Mouse (Mus musculus): ENCODE results near the gene Med10. TPM values are rescaled to one million over a fixed set of nuclear protein-coding genes. Genes with fewer than 3 reads are reported as not detected.

Med10 gene
- polyA plus RNA-seq (2015; fragmentation: Nextera tagmentation; extraction: Ambion mirVana) = 92.2 and 94.9 TPM in 2 replicates

- Histone ChIP-seq H3K4me1 (replicated peaks) (no peaks in the 10 kb centered on the region), H3K27me3 (no peaks in the 10 kb centered on the region), H3K4me2 (no peak within 1 kb of the TSS), H3K9ac (no peak within 1 kb of the TSS), H3K36me3 (no peaks in the 10 kb centered on the region), H3K27ac (no peak within 1 kb of the TSS), H3K9me3 (replicated peaks) (no peaks in the 10 kb centered on the region), H3K4me3 (no peak within 1 kb of the TSS)
- ATAC-seq (replicated peaks; ENCODE audit: insufficient number of reproducible peaks, insufficient read depth, low FRiP score, low read depth) = no peak
- 74% methylated on average over 5 of the region's 5 CpGs for WGBS
Observed at GRCm38 (mm10) chr13:69802095-69802494, at the start of gene Med10. TSS of gene Med10 (plus strand) at chr13:69802395.

- H3K27me3 ChIP-seq = no peaks in the 10 kb centered on the region
- no peaks in the 10 kb centered on the region for H3K4me1 ChIP-seq (replicated peaks)
- H3K9ac ChIP-seq = no peak overlapping the region
- ATAC-seq (replicated peaks; ENCODE audit: insufficient number of reproducible peaks, insufficient read depth, low FRiP score, low read depth) = no peak
- no peaks in the 10 kb centered on the region for H3K36me3 ChIP-seq
- H3K4me2 ChIP-seq = no peak overlapping the region
- H3K27ac ChIP-seq = no peak overlapping the region
- H3K9me3 ChIP-seq (replicated peaks) = no peaks in the 10 kb centered on the region
- WGBS = 70% methylated on average over 2 of the region's 2 CpGs
- H3K4me3 ChIP-seq = no peak overlapping the region
Observed at GRCm38 (mm10) chr13:69752875-69753274, 49.3 kb upstream of the Med10 start.

GRCm38 (mm10) chr13:69758979-69759378, 43.2 kb upstream of the Med10 start:
- H3K4me3 ChIP-seq = no peak overlapping the region
- no peak overlapping the region for H3K9ac ChIP-seq
- H3K36me3 ChIP-seq = no peaks in the 10 kb centered on the region
- no peak overlapping the region for H3K27ac ChIP-seq
- no peaks in the 10 kb centered on the region for H3K9me3 ChIP-seq (replicated peaks)
- H3K27me3 ChIP-seq = no peaks in the 10 kb centered on the region
- no peaks in the 10 kb centered on the region; the same call in 1 of the 2 replicates for H3K4me1 ChIP-seq (replicated peaks)
- ATAC-seq (replicated peaks; ENCODE audit: insufficient number of reproducible peaks, insufficient read depth, low FRiP score, low read depth) = no peak
- H3K4me2 ChIP-seq = no peak overlapping the region
- 54% methylated on average over 6 of the region's 6 CpGs for WGBS

GRCm38 (mm10) chr13:69761393-69761792, 40.8 kb upstream of the Med10 start:
- Histone ChIP-seq H3K4me2 (no peak overlapping the region), H3K27me3 (no peaks in the 10 kb centered on the region), H3K27ac (0 out of 2 replicates have a peak overlapping the region, but pooled peaks have one; percentile 31), H3K9me3 (replicated peaks) (no peaks in the 10 kb centered on the region), H3K4me3 (no peak overlapping the region), H3K9ac (no peak overlapping the region), H3K36me3 (no peaks in the 10 kb centered on the region), H3K4me1 (replicated peaks) (no peaks in the 10 kb centered on the region; the same call in 1 of the 2 replicates)
- ATAC-seq (replicated peaks; ENCODE audit: insufficient number of reproducible peaks, insufficient read depth, low FRiP score, low read depth) = peak; percentile 75; the same call in 1 of the 2 replicates
- 39% methylated on average over 10 of the region's 10 CpGs for WGBS

- no peak for ATAC-seq (replicated peaks; ENCODE audit: insufficient number of reproducible peaks, insufficient read depth, low FRiP score, low read depth)
- no peaks in the 10 kb centered on the region for H3K36me3 ChIP-seq
- WGBS = 76% methylated on average over 9 of the region's 9 CpGs
- H3K27me3 ChIP-seq = no peaks in the 10 kb centered on the region
- no peaks in the 10 kb centered on the region for H3K9me3 ChIP-seq (replicated peaks)
- no peak overlapping the region for H3K4me2 ChIP-seq
- no peaks in the 10 kb centered on the region; the same call in 1 of the 2 replicates for H3K4me1 ChIP-seq (replicated peaks)
- no peak overlapping the region for H3K27ac ChIP-seq
- no peak overlapping the region for H3K4me3 ChIP-seq
- no peak overlapping the region for H3K9ac ChIP-seq
Observed at GRCm38 (mm10) chr13:69764646-69765045, 37.5 kb upstream of the Med10 start.

GRCm38 (mm10) chr13:69768152-69768551, 34.0 kb upstream of the Med10 start:
- Histone ChIP-seq H3K4me1 (replicated peaks) (no peaks in the 10 kb centered on the region), H3K4me2 (no peak overlapping the region), H3K27me3 (no peaks in the 10 kb centered on the region), H3K27ac (no peak overlapping the region), H3K9me3 (replicated peaks) (no peaks in the 10 kb centered on the region), H3K36me3 (no peaks in the 10 kb centered on the region), H3K4me3 (no peak overlapping the region), H3K9ac (no peak overlapping the region)
- 79% methylated on average over 10 of the region's 10 CpGs for WGBS
- ATAC-seq (replicated peaks; ENCODE audit: insufficient number of reproducible peaks, insufficient read depth, low FRiP score, low read depth) = no peak

- H3K4me2 ChIP-seq = no peak overlapping the region
- H3K27me3 ChIP-seq = no peaks in the 10 kb centered on the region
- no peak overlapping the region for H3K9ac ChIP-seq
- no peak overlapping the region for H3K4me3 ChIP-seq
- no peaks in the 10 kb centered on the region for H3K9me3 ChIP-seq (replicated peaks)
- no peaks in the 10 kb centered on the region for H3K36me3 ChIP-seq
- no peak for ATAC-seq (replicated peaks; ENCODE audit: insufficient number of reproducible peaks, insufficient read depth, low FRiP score, low read depth)
- WGBS = 73% methylated on average over 12 of the region's 12 CpGs
- no peak overlapping the region for H3K27ac ChIP-seq
- H3K4me1 ChIP-seq (replicated peaks) = no peaks in the 10 kb centered on the region
Observed at GRCm38 (mm10) chr13:69770538-69771456, 31.4 kb upstream of the Med10 start.

GRCm38 (mm10) chr13:69772358-69772757, 29.8 kb upstream of the Med10 start:
- no peaks in the 10 kb centered on the region for H3K4me1 ChIP-seq (replicated peaks)
- no peaks in the 10 kb centered on the region for H3K9me3 ChIP-seq (replicated peaks)
- no peak overlapping the region for H3K9ac ChIP-seq
- no peak for ATAC-seq (replicated peaks; ENCODE audit: insufficient number of reproducible peaks, insufficient read depth, low FRiP score, low read depth)
- H3K36me3 ChIP-seq = no peaks in the 10 kb centered on the region
- no peak overlapping the region for H3K27ac ChIP-seq
- no peak overlapping the region for H3K4me2 ChIP-seq
- H3K4me3 ChIP-seq = no peak overlapping the region
- WGBS = 80% methylated on average over 4 of the region's 4 CpGs
- no peaks in the 10 kb centered on the region for H3K27me3 ChIP-seq

GRCm38 (mm10) chr13:69778221-69778620, 24.0 kb upstream of the Med10 start:
- WGBS = 84% methylated on average over 19 of the region's 19 CpGs
- Histone ChIP-seq H3K4me2 (no peak overlapping the region), H3K9me3 (replicated peaks) (no peaks in the 10 kb centered on the region)

GRCm38 (mm10) chr13:69788704-69789103, 13.5 kb upstream of the Med10 start:
- no peak overlapping the region for H3K27ac ChIP-seq
- H3K36me3 ChIP-seq = no peaks in the 10 kb centered on the region
- ATAC-seq (replicated peaks; ENCODE audit: insufficient number of reproducible peaks, insufficient read depth, low FRiP score, low read depth) = no peak
- H3K9ac ChIP-seq = no peak overlapping the region
- no peak overlapping the region for H3K4me3 ChIP-seq
- H3K27me3 ChIP-seq = no peaks in the 10 kb centered on the region
- no peaks in the 10 kb centered on the region for H3K9me3 ChIP-seq (replicated peaks)
- no peak overlapping the region for H3K4me2 ChIP-seq
- 69% methylated on average over 5 of the region's 5 CpGs for WGBS
- H3K4me1 ChIP-seq (replicated peaks) = no peaks in the 10 kb centered on the region

More at GRCm38 (mm10) chr13:69778221-69778620, 24.0 kb upstream of the Med10 start:
- Histone ChIP-seq H3K36me3 (no peaks in the 10 kb centered on the region), H3K4me1 (replicated peaks) (no peaks in the 10 kb centered on the region), H3K4me3 (no peak overlapping the region), H3K9ac (no peak overlapping the region), H3K27ac (no peak overlapping the region), H3K27me3 (no peaks in the 10 kb centered on the region)
- no peak for ATAC-seq (replicated peaks; ENCODE audit: insufficient number of reproducible peaks, insufficient read depth, low FRiP score, low read depth)

- H3K27me3 ChIP-seq = no peaks in the 10 kb centered on the region
- no peak overlapping the region for H3K4me2 ChIP-seq
- H3K4me1 ChIP-seq (replicated peaks) = no peaks in the 10 kb centered on the region
- no peak overlapping the region for H3K4me3 ChIP-seq
- H3K27ac ChIP-seq = no peak overlapping the region
- H3K9me3 ChIP-seq (replicated peaks) = no peaks in the 10 kb centered on the region
- H3K9ac ChIP-seq = no peak overlapping the region
- H3K36me3 ChIP-seq = no peaks in the 10 kb centered on the region
- ATAC-seq (replicated peaks; ENCODE audit: insufficient number of reproducible peaks, insufficient read depth, low FRiP score, low read depth) = no peak
- 64% methylated on average over 1 of the region's 1 CpGs for WGBS
Observed at GRCm38 (mm10) chr13:69791814-69792213, 10.4 kb upstream of the Med10 start.
